Mouse (Mus musculus): Measurements from ENCODE around the gene Dis3l2.

The Dis3l2 gene

GRCm38 (mm10) chr1:86733160-86733821, 29.7 kb downstream of the Dis3l2 start:
- no peak for DNase-seq (ENCODE audit: low read depth)

DNA sequence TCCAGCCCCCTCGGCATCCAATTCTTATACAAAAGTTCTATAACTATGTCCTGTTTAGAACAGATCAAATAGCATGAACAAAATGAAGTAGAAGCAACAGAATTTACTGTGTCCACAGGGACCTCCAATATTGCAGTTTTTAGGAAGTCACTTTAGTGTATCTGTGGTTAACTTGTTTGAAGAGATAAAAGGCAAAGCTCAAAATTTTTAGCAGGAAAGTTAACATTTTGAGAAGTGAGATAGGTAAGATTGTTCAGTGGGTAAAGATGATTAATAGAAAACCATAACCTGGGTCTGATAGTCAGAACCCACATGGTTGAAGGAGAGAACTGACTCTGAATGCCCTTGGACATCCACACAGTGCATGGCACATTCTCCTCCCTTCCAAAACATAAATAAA, 32.8 kb downstream of the Dis3l2 start:
- no peak for DNase-seq (ENCODE audit: low read depth)

- peak; percentile 8 for DNase-seq (ENCODE audit: low read depth)
Measured at GRCm38 (mm10) chr1:86742896-86743295, 39.3 kb downstream of the Dis3l2 start.

GRCm38 (mm10) chr1:86747034-86747433, 43.4 kb downstream of the Dis3l2 start:
- no peak for DNase-seq (ENCODE audit: low read depth)

DNA sequence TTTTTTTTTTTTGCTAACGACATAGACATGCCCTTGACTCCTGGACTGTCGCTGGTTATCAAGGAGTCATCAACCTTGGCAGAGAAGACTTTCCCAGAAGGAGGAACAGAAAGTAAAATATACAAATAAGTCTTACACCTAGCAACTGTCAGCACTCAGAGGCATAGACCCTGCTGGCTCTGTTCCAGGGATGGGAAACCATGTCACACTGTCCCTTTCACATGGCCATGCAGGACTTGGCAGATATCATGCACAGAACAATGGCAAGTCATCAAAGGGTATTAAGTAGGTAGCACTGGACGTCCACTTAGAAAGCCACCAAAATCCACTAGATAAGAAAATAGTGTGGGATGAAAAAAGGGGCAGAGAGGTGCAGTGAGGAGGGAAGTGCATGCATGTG, 46.5 kb downstream of the Dis3l2 start:
- no peak for DNase-seq (ENCODE audit: low read depth)

GRCm38 (mm10) chr1:86753416-86753815, 49.8 kb downstream of the Dis3l2 start:
- no peak for DNase-seq (ENCODE audit: low read depth)

DNA sequence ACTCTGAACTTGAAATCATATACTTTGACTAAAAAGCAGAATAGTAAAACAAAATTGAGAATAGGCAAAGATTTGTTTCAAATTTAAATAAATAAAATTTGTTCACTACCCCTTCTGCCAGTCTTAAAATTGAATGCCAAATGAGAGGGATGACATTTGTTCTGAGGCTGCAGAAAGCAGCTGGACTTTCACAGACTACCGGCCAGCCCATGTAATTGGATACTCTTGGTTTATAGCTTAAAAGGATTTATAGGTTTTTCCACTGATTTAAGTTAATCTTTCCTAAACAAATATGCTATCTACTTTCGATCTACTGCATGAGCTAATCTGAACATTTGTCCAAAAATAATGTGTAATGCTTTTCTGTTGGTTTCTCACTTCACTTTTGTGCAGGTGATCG, 50.7 kb downstream of the Dis3l2 start:
- DNase-seq (ENCODE audit: low read depth): no peak

DNA sequence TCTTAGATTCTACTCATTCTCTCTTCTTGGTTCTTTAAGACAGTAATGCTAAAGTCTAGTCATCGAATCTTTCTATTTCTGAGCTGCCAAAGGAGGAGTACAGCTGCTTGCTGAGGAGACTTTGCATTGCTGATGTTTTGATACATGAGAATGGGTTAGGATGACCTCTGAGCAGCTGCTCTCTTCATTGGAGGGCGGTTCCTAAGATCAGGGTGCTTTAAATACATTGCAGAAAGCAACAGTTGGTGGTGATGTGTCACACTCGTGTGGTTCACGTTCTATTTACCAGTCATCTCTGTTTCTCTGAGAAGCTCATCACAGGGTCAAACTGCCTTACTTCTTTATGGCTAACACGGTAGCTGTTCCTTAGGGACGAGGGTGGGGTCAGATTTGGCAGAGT, 54.5 kb downstream of the Dis3l2 start:
- peak; percentile 24 for DNase-seq (ENCODE audit: low read depth)

- DNase-seq (ENCODE audit: low read depth): no peak
Measured at GRCm38 (mm10) chr1:86762161-86762560, 58.6 kb downstream of the Dis3l2 start.

GRCm38 (mm10) chr1:86801241-86801640, 97.6 kb downstream of the Dis3l2 start:
- no peak for DNase-seq (ENCODE audit: low read depth)

DNA sequence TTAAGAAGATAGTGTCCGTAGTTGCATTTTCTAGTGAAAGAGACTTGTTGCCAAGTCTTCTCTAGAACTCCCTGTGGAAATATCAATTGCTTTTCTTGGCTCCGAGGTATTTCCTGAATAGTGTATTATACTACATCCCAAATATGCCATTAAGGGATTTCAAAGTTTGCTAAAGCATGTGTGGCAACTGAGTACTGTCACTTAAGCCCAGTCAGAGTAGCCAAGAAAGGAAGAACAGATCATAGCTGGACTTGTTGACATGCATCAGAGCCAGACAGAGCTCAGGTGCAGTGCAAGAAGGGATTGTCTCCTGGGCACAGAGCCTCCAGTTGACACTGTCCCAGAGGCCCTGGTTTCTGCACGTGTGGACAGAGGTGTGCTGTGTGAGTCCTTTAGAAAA, 108.1 kb downstream of the Dis3l2 start:
- no peak for DNase-seq (ENCODE audit: low read depth)

GRCm38 (mm10) chr1:86822266-86822665, 118.7 kb downstream of the Dis3l2 start:
- DNase-seq (ENCODE audit: low read depth): no peak

- peak; percentile 17 for DNase-seq (ENCODE audit: low read depth)
Measured at GRCm38 (mm10) chr1:86834351-86834987, 130.9 kb downstream of the Dis3l2 start.

GRCm38 (mm10) chr1:86834988-86835387, 131.4 kb downstream of the Dis3l2 start:
- DNase-seq (ENCODE audit: low read depth): no peak

DNA sequence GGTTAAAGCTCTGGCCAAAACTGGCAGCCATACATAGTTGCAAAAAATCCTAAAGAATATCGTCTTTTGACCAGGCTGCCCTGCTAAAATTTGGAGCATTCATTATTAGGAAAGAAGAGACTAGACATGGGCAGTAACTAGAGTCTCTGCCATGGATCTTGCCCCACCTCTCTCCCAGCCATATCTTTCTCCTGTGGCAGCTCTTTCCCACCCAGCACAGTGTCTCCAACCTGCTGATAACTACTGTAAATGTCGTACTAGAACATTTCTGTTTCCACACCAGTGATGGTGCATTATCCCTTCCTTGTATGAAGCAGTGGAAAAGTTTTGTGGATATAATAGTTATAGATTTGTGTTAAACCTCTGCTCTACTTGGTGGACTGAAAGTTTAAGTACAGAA, 147.1 kb downstream of the Dis3l2 start:
- no peak for DNase-seq (ENCODE audit: low read depth)

DNA sequence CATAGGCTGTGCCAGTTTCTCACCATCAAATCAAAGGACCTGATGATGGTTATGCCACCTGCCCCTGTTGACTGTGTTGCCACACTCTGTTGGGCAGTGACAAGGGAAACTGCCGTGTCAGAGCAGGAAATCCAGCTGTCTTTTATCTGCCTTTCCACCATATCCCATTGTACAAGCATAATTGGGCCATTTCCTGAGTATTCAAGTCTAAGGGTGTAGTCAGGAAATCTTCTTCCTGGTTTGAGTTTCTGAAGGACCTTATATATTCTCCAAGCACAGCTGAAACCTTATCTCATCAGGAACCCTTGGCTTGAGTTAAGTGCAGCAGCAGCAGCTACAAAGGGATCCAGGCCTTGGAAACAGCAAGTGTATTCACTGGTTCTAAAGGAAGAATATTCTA, 155.3 kb downstream of the Dis3l2 start:
- DNase-seq (ENCODE audit: low read depth): no peak

DNA sequence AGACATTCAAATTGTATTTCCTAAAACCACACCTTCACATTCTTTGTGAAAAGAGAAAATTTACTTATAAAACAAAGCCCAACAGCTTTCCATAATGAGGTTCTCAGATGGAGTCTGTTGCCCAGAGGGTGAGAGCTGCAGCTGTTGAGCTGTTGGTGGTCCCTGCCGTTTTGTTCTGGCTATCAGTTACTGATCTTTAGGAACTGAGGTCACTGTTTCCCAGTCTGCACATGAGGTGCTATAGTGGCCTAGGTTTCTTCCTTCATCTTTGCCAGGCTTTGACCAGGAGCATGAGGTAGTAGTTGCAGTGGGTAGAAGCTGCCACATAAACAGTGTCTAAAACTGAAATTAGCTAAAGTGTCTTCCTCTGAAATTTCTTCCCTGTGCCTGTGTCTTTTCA, 155.8 kb downstream of the Dis3l2 start:
- DNase-seq (ENCODE audit: low read depth): no peak

DNA sequence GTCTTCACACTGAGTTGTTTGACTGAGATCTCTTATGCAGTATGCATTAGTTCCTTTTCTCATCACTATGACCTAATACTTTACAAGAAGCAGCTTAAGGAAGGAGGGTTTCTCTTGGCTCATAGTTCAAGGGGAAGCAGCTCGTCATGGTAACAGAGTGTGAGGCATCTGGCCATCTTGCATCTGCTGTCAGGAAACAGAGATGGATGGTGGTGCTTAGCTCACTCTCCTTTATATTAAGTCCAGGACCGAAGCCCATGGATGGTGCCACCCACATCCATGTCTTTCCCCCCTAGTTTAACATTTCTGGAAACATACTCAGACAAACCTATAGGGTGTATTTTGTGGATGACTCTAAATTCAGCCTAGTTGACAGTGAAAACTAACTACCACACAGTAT, 170.1 kb downstream of the Dis3l2 start:
- peak; percentile 6 for DNase-seq (ENCODE audit: low read depth)

DNA sequence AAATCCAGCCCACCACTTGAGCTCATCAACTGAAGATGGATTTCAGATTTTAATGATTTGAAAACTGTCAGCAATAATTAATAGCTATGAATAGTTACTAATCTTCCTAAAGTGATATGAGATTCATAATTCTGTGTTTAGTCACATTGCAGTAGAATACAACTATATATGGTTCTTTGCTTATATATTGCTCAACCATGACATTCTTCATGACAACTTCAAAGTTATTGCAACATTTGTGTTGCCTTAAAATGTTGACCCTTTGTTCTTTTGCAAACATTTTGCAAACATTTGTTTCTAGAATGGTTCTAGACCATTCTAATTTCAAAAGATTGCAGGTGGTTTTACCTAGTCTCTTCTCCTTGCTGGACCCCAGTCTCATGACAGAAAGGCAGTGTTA, 175.1 kb downstream of the Dis3l2 start:
- DNase-seq (ENCODE audit: low read depth): no peak

GRCm38 (mm10) chr1:86879547-86879946, 175.9 kb downstream of the Dis3l2 start:
- DNase-seq (ENCODE audit: low read depth): no peak

DNA sequence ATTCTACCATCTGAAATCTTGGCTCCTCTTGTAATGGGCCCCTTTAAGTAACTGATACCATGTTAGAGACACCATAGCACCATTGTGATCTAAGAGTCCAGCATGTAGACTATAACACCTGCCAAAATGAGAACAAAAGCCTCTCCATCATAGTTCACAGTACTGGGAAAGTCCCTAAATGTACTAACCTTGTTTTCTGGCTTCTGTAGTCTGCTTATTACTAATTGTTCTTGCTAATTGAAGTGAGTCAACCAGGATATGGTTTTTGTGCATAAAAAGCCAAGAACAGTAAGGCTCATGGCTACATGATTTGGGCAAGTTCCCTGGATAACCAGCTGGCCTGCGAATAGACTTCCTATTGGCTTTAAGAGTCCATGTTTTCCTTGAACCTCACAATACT, 183.5 kb downstream of the Dis3l2 start:
- DNase-seq (ENCODE audit: low read depth): no peak

DNA sequence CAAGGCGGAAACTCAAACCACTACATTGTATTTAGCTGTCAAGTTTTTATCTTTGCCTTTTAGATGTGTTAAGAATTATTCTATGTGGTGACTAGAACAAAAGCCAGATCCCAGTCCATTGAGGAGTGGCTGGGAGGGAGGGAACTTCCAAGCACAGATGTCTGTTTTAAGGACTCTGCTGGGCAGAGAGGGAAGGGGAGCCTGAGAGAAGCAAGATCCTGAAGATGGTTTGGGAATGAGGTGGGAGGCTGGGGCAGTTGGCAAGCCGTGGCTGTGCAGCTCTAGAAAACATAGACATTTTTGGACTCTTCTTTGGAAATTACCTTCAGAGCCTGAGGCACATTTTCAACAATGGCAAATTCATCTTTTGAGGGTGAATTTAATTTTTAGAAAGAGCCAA, 208.9 kb downstream of the Dis3l2 start:
- DNase-seq (ENCODE audit: low read depth): no peak

- DNase-seq (ENCODE audit: low read depth): no peak
Measured at GRCm38 (mm10) chr1:86913896-86914295, 210.3 kb downstream of the Dis3l2 start.

GRCm38 (mm10) chr1:86914697-86915096, 211.1 kb downstream of the Dis3l2 start:
- DNase-seq (ENCODE audit: low read depth): no peak

Measured in NIH3T3 (cell line).